Mouse (Mus musculus) liver, embryonic 11.5 days (tissue): ENCODE measurements around the gene Fbxw8. TPM values are rescaled to one million over a fixed set of nuclear protein-coding genes. Genes with fewer than 3 reads are reported as not detected.
A peak's percentile ranks its signal among the peaks of the same experiment; 100 is the strongest.

Experiments
- ATAC-seq: fragments of 200-750 bp; cut with Nextera tagmentation; replicated peaks from 2 replicates; pipeline ENCODE4 v1.8.0; 2017; ENCODE audit warnings: moderate number of reproducible peaks, mild to moderate bottlenecking, moderate TSS enrichment, moderate library complexity; ENCODE audit not compliant: low FRiP score
- DNase-seq: peaks from one replicate; pipeline ENCODE4 v3.0.0-alpha.2; 2017; ENCODE audit warnings: low spot score
- H3K27ac ChIP-seq: fragments of 300-500 bp; sonication (generic); 2 replicates; pipeline ENCODE4 v1.5.1; 2014; ENCODE audit warnings: mild to moderate bottlenecking, low read depth, low read length, control low read depth
- H3K27me3 ChIP-seq: fragments of 300-500 bp; sonication (generic); replicated peaks from 2 replicates; pipeline ENCODE4 v1.6.1; 2014; ENCODE audit warnings: low read length, mixed read lengths; ENCODE audit not compliant: control insufficient read depth, insufficient read depth
- H3K36me3 ChIP-seq: fragments of 300-500 bp; sonication (generic); 2 replicates; pipeline ENCODE4 v1.6.1; 2014; ENCODE audit warnings: mild to moderate bottlenecking, low read length, moderate library complexity, mixed read lengths; ENCODE audit not compliant: control insufficient read depth, insufficient read depth
- H3K4me1 ChIP-seq: fragments of 300-500 bp; sonication (generic); replicated peaks from 2 replicates; pipeline ENCODE4 v1.6.1; 2014; ENCODE audit warnings: low read length, mixed read lengths; ENCODE audit not compliant: control insufficient read depth, insufficient read depth
- H3K4me2 ChIP-seq: fragments of 300-500 bp; sonication (generic); 2 replicates; pipeline ENCODE4 v1.6.1; 2014; ENCODE audit warnings: mild to moderate bottlenecking, control low read depth, moderate library complexity
- H3K4me3 ChIP-seq: fragments of 300-500 bp; sonication (generic); 2 replicates; pipeline ENCODE4 v1.5.1; 2014; ENCODE audit warnings: low read depth, low read length, control low read depth
- H3K9ac ChIP-seq: fragments of 300-500 bp; sonication (generic); 2 replicates; pipeline ENCODE4 v1.6.1; 2014; ENCODE audit warnings: low read depth, low read length, control low read depth
- H3K9me3 ChIP-seq: fragments of 300-500 bp; sonication (generic); 2 replicates; pipeline ENCODE4 v1.6.1; 2016; ENCODE audit warnings: low read length, inconsistent platforms, mixed read lengths; ENCODE audit not compliant: control insufficient read depth
- WGBS: fragments of 180-500 bp; shearing (Covaris S2); extraction: QIAGEN DNeasy Blood & Tissue Kit; methylation state at CpG from one replicate; pipeline ENCODE4 v1.1.7; 2014; 5-methylcytosine and 5-hydroxymethylcytosine counted together
- polyA plus RNA-seq: library from polyadenylated mRNA; unstranded; fragments of >200 nt; fragmentation: Nextera tagmentation; extraction: Ambion mirVana; gene quantifications from 2 replicates; pipeline ENCODE4 v1.2.1, GENCODE M21; 2014

Gene Fbxw8
- polyA plus RNA-seq, 1 experiment from 2014 or later, result 17.0 TPM

DNA sequence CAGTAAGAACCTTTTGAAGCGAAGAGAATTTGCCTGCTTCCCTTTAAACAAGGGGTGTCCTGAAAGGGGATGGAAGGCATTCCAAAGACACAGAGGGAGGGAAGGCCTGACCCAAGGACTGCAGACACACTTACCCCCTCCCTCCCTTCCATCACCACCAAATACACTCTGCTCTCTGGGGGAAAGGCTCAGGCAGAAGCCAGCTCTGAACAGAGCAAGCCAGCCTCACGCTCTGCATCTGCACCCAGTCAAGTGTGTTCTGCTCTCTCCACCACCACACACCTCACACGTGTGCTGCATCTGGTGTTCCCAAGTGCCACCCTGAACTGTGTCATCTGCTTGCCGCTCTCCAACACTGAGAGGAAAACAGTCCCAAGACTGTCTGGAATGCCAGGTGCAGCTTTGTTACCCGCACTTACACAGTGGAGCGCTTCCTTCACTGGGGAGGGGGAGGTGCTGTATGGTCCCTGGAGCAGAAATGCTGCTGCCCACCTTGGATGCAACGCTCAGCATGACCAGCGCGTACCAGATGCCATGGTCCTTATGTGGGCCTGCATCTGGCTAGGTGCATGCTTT is 73.8 kb downstream of the Fbxw8 start:
- Histone ChIP-seq H3K9me3 (no peaks in the 10 kb centered on the region), H3K9ac (no peak overlapping the region), H3K27ac (no peak overlapping the region), H3K4me3 (no peak overlapping the region), H3K4me2 (no peak overlapping the region), H3K4me1 (peaks cover 8% of the 10 kb centered on the region), H3K27me3 (no peaks in the 10 kb centered on the region), H3K36me3 (peaks cover 12% of the 10 kb centered on the region)
- 90% methylated on average over 9 of the region's 9 CpGs for WGBS
- no peak for DNase-seq
- ATAC-seq, result no peak

DNA sequence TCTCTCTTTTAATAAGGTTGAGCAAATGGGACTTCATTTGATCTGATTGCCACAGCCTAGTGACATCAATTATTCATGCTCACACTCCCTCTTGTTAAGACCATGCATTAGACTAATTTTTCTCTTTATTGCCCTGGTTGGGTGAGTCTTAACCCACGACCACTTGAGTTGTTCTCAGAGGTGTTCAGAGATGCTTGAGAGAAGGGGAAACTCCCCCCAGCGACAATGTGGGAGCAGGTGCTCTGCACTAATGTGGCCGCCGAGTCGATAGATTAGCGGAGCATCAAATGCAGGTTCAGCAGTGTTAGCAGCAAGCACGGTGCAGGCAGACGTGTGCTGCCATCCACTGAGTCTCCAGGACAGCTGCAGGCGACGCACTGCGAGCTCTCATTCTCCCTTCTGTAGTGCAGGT is 75.4 kb downstream of the Fbxw8 start:
- no peaks in the 10 kb centered on the region for H3K9me3 ChIP-seq
- ATAC-seq, result no peak
- no peaks in the 10 kb centered on the region for H3K27me3 ChIP-seq
- H3K9ac ChIP-seq, result no peak overlapping the region
- H3K27ac ChIP-seq, result no peak overlapping the region
- peaks cover 19% of the 10 kb centered on the region for H3K36me3 ChIP-seq
- WGBS, result 86% methylated on average over 11 of the region's 11 CpGs
- H3K4me2 ChIP-seq, result no peak overlapping the region
- peaks cover 8% of the 10 kb centered on the region for H3K4me1 ChIP-seq
- H3K4me3 ChIP-seq, result no peak overlapping the region
- DNase-seq, result no peak

DNA sequence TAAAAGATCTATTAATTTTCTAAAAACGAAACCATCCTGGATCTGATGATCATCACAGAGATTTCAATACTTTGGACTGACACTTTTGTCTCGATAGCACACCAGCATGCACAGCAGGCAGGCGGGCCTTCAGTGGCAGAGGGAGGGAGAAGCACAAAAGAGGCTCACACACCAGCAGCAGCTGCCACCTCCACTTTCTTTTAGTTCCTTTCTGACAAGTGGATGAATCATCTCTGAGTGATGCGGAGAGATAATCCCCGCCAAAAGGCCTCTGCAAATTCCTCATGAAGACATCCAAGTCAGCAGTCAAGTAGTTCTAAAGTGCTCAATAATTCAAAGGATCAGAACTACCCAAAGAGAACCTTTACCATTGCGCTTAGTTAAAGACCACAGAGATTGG is 75.9 kb downstream of the Fbxw8 start:
- Histone ChIP-seq H3K4me2 (no peak overlapping the region), H3K9me3 (no peaks in the 10 kb centered on the region), H3K27ac (no peak overlapping the region), H3K4me1 (peaks cover 8% of the 10 kb centered on the region), H3K36me3 (peaks cover 19% of the 10 kb centered on the region), H3K27me3 (no peaks in the 10 kb centered on the region), H3K9ac (no peak overlapping the region), H3K4me3 (no peak overlapping the region)
- no peak for ATAC-seq
- 79% methylated on average over 6 of the region's 6 CpGs for WGBS
- no peak for DNase-seq

GRCm38 (mm10) chr5:118078550-118078949 is 76.7 kb downstream of the Fbxw8 start:
- Histone ChIP-seq H3K9me3 (no peaks in the 10 kb centered on the region), H3K4me2 (no peak overlapping the region), H3K27me3 (no peaks in the 10 kb centered on the region), H3K27ac (no peak overlapping the region), H3K9ac (no peak overlapping the region), H3K36me3 (peaks cover 24% of the 10 kb centered on the region), H3K4me1 (peaks cover 8% of the 10 kb centered on the region), H3K4me3 (no peak overlapping the region)
- DNase-seq, result no peak
- no peak for ATAC-seq
- 91% methylated on average over 6 of the region's 6 CpGs for WGBS

- H3K9ac ChIP-seq, result no peak overlapping the region
- WGBS, result 92% methylated on average over 15 of the region's 15 CpGs
- peaks cover 24% of the 10 kb centered on the region for H3K36me3 ChIP-seq
- no peak overlapping the region for H3K4me2 ChIP-seq
- ATAC-seq (no peak), DNase-seq (no peak)
- no peak overlapping the region for H3K27ac ChIP-seq
- no peaks in the 10 kb centered on the region for H3K27me3 ChIP-seq
- no peak overlapping the region for H3K4me3 ChIP-seq
- no peaks in the 10 kb centered on the region; the same call in 1 of the 2 replicates for H3K4me1 ChIP-seq
- H3K9me3 ChIP-seq, result no peaks in the 10 kb centered on the region
Observed at GRCm38 (mm10) chr5:118076721-118077592, 78.3 kb downstream of the Fbxw8 start.

- H3K9ac ChIP-seq, result no peak overlapping the region
- no peak overlapping the region for H3K4me2 ChIP-seq
- ATAC-seq (no peak), DNase-seq (no peak)
- H3K9me3 ChIP-seq, result no peaks in the 10 kb centered on the region
- no peak overlapping the region for H3K4me3 ChIP-seq
- H3K4me1 ChIP-seq, result peaks cover 4% of the 10 kb centered on the region; the same call in 1 of the 2 replicates
- no peaks in the 10 kb centered on the region for H3K27me3 ChIP-seq
- no peak overlapping the region for H3K27ac ChIP-seq
- H3K36me3 ChIP-seq, result peaks cover 33% of the 10 kb centered on the region
- WGBS, result 94% methylated on average over 15 of the region's 15 CpGs
Observed at GRCm38 (mm10) chr5:118073213-118073773, 82.0 kb downstream of the Fbxw8 start.

DNA sequence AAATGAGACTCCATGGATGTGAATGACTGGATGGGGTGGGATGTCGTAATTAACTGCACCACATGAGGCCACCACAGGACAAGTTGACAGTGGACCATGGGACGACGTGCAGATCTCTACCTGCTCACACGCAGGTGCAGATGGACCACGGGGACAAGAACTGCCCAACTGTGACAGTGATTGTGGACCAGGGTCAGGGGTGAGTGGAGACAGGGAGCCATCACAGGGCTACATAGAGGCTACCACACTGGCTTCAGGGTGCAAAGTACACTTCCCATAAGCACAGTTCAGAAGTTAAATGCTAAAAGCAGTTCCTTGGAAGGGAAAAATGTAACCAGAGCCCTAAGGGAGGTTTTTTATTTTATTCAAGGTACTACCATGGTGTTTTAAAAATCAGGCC is 83.5 kb downstream of the Fbxw8 start:
- 90% methylated on average over 5 of the region's 5 CpGs for WGBS
- H3K4me3 ChIP-seq, result no peak overlapping the region
- no peak overlapping the region for H3K9ac ChIP-seq
- H3K27me3 ChIP-seq, result no peaks in the 10 kb centered on the region
- no peaks in the 10 kb centered on the region for H3K9me3 ChIP-seq
- H3K27ac ChIP-seq, result no peak overlapping the region
- DNase-seq, result no peak
- peaks cover 29% of the 10 kb centered on the region for H3K36me3 ChIP-seq
- no peak overlapping the region for H3K4me2 ChIP-seq
- ATAC-seq, result no peak
- peaks cover 5% of the 10 kb centered on the region; the same call in 1 of the 2 replicates for H3K4me1 ChIP-seq

- Histone ChIP-seq H3K4me1 (peaks cover 7% of the 10 kb centered on the region), H3K36me3 (peaks cover 25% of the 10 kb centered on the region), H3K4me2 (no peak overlapping the region), H3K27me3 (no peaks in the 10 kb centered on the region), H3K9ac (no peak overlapping the region), H3K9me3 (no peaks in the 10 kb centered on the region), H3K4me3 (no peak overlapping the region), H3K27ac (no peak overlapping the region)
- WGBS, result 44% methylated on average over 9 of the region's 9 CpGs
- DNase-seq, result peak; percentile 70
- ATAC-seq, result peak; percentile 72
Observed at GRCm38 (mm10) chr5:118069315-118069714, 85.9 kb downstream of the Fbxw8 start.
